Mouse (Mus musculus): ENCODE data around the gene Hs6st3.

Hs6st3 gene

DNA sequence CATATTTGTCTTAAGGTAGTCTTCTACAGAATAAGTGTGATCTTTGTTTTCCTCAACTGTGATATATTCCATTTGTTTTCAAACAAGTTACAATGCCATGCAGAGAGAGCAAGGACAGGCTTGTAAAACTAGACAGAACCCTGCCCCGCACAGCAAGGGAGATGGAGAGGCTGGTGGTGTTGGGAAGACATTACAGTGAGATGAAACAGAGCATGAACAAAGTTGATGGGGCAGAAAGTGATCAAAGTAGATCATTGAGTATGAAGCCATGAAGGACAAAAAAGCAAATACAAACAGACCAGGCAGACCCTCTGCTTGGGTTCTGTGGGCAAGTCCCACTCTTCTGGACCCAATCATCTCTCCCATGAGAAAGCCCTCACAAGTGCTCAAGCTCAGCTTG, 781.0 kb downstream of the Hs6st3 start:
- no peak for DNase-seq
